Mouse (Mus musculus): ENCODE measurements at regions not wholly inside any gene's neighbourhood (a gene's known extent, or its start where the extent isn't known, plus 50 kb on each side); places are given as distances from the start of the nearest gene placed in this dataset.
A peak's percentile ranks its signal among the peaks of the same experiment; 100 is the strongest.

- no peak for DNase-seq (ENCODE audit: low spot score in 2 of 2)
Observed at GRCm38 (mm10) chr14:111149653-111150052, 394.7 kb upstream of the Slitrk6 start.

- no peak for DNase-seq (ENCODE audit: low spot score in 2 of 2)
Observed at GRCm38 (mm10) chr14:111116600-111116999, 361.7 kb upstream of the Slitrk6 start.

GRCm38 (mm10) chr14:111103579-111103978, 348.6 kb upstream of the Slitrk6 start:
- no peak for DNase-seq (ENCODE audit: low spot score in 2 of 2)

- DNase-seq (ENCODE audit: low spot score in 2 of 2): no peak
Observed at GRCm38 (mm10) chr14:111100257-111100656, 345.3 kb upstream of the Slitrk6 start.

- DNase-seq (ENCODE audit: low spot score in 2 of 2): peak in 1 of 2 experiments; percentile 6
Observed at GRCm38 (mm10) chr14:111096229-111096628, 341.3 kb upstream of the Slitrk6 start.

- DNase-seq (ENCODE audit: low spot score in 2 of 2): no peak
Observed at GRCm38 (mm10) chr14:111074517-111074916, 319.6 kb upstream of the Slitrk6 start.

- no peak for DNase-seq (ENCODE audit: low spot score in 2 of 2)
Observed at GRCm38 (mm10) chr14:111073529-111073928, 318.6 kb upstream of the Slitrk6 start.
